Mouse (Mus musculus) gastrocnemius, postnatal 4 days (tissue): ENCODE data around the gene Fzd4. TPM values are rescaled to one million over a fixed set of nuclear protein-coding genes. Genes with fewer than 3 reads are reported as not detected.

Experiments used
- DNase-seq, 2 experiments: peaks; one replicate each; pipeline ENCODE4 v3.0.0; 2021 to 2022; ENCODE audit warnings: low spot score in 2 of 2, mixed read lengths in 2 of 2
- total RNA-seq, 2 experiments: library from RNA; stranded (reverse); gene quantifications; 2 replicates each; pipeline ENCODE4 v1.2.3; 2021

Gene Fzd4
- total RNA-seq, 2 experiments from 2014 or later, result 43.9 to 44.1 TPM

DNA sequence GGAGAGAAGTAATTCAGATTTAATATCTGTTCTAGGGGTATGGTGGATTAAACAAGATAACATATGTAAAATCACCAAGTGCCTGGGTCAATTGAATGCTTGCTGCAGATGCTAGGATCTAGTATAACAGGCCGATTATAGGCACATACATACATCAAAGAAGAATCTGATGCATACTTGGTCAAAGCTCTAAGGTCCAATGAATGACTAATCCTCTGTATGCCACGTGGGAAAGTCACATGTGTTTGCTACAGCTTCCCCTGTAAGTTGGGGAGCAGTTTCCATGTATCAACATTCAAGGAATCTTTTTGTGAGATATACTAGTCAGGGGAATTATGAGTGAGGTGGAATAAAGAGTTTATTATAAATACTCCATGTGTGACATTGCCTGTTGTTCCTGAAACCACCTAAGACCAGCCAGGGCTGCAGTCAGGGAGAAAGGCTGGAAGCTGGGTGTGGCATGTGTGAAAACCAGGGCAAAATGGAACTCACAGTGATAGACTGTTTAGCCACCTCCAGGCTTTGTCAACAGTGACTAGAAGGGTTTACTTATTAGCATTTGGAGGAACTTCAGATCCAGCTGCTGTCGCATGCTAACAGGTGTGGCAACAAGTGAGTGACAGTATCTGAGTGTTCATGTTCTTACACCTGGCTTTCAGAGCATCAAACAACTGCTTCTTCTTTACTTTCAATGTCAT lies 6.2 kb upstream of the Fzd4 start:
- DNase-seq, result no peak

DNA sequence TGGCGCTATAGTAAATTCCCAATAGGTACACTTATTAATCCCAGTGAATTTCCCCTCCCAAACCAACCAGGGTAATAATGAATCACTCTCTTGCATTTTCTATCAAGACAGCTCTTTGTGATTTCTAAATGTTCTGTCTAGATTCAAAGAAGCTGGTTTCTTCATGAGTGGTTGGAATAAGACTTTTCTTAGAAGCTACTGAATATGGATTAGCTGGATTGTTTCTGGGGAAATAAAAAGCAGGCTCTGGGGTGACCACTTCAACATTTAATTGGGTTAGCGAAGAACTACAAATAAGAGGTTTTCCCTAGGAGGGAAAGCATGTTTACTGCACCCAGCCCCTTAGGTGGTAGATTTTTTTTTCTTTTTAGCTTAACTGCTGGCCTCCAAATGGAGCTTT lies 3.4 kb upstream of the Fzd4 start:
- no peak for DNase-seq

DNA sequence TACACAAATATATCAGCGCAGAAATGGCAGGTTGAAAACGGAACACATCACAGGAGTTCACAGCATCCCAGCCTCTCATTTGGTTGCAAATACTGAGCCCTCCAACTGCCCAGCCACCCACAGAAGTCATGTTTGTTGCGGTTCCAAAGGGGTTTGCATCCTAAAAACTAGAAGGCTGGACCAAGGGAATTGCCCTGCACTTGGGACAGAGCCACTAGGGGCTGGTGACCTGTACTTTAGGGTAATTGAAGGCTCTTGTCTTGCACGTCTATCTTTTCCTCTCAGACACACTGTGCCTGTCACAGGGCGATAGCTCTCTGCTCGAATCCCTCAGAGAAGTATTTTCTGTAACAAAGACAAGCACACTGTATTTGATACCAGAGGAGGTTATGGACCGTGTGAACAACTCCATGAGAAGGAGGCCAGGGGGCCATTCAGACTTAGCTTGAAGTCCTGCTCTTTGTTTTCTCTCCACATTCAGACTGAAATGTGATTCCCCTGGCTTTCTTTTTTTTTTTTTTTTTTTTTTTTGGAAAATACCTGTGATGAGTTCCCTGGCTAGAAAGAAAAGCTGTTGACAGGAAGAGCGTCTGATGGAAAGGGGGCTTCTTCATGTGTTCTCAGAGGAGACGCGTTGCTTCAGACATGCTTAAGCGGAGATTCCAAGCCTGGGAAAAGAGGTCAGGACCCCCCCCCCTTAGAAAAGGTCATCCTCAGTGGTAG lies 2.9 kb upstream of the Fzd4 start:
- no peak for DNase-seq

DNA sequence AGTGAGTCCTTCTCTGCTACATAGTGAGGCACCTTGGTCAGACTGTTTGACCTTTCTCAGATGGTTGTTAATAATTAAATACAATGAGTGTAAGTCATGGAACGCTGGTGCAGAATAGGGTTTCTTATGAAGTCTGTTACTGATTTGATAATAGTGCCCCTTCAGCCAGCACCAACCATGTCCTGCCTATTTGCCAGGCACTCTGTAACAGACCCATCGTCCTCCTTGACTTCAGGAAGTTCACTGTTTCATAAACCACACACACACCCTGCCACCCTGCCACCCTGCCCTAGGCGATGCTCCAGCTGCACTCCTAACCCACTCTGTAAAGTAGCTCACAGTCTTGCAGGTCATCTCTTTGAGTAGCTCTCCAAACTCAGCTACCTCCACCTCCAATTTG lies 2.2 kb upstream of the Fzd4 start:
- DNase-seq, result no peak

DNA sequence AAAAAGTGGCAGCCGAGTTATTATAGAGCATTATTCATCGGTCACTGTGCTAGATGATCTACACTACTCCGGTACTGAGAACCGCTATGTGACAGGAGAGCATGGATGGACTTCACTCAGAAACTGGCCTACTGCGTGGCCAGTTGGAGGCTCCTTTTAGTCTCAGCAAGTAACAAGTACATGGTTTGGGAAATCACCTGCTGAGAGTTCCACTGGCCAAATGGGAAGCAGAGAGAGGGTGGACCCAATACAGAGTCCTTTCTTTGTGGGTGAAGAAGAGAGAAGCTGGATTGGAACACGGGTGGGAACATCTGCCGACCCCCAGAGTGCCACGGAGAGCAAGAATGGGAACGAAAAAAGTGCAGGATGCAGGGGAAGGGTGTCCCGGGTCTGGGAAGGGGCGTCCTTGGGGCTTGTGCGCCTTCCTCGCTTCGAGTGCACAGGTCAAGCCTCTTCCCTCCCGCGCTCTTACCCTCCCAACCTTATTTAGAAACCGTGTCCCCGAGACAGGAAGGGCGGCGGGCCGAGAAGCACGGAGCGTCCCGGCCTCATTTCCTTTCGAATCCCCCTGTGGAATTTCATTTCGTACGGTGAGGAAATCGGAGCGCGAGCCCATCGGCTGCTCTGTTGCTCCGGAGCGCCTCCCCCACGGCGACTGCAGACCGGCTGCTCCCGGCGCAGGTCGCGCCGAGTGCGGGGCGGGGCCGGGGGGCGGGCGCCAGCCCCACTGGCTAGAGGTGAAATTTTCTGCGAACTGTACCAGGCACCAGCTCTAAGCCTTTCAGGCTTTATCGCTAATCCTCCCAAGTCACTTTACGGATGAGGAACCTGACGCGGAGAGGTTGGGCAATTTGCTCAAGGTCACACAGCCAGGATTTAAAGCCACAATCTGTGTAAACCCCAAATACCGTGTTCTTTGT lies 842 bp upstream of the Fzd4 start:
- peak; percentile 47 to 73 for DNase-seq

DNA sequence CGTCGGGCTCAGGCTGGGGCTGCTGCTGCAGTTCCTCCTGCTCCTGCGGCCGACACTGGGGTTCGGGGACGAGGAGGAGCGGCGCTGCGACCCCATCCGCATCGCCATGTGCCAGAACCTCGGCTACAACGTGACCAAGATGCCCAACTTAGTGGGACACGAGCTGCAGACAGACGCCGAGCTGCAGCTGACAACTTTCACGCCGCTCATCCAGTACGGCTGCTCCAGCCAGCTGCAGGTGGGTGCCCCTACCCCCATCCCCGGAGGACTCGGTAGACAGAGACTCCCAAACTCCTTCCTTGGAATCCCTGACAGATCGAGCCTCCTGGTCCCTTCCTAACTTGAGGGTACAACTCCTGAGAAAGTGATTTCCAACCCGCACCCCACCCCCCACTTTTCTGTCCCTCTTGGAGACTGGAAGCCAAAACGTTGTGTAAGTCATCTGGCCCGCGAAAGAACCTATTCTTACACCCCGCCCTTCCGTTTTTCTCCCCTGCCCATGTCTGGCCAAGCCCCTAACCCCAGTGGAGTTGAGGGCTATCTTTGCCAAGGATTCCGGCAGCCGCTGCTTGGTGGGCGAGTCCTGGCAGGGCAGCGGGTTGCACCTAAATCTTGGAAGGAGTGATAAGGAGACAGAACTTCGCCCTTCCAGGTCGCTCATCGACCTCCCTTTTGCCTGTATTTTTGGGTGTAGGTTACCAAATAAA lies 732 bp downstream of the Fzd4 start:
- peak in 1 of 2 experiments; percentile 54 for DNase-seq

DNA sequence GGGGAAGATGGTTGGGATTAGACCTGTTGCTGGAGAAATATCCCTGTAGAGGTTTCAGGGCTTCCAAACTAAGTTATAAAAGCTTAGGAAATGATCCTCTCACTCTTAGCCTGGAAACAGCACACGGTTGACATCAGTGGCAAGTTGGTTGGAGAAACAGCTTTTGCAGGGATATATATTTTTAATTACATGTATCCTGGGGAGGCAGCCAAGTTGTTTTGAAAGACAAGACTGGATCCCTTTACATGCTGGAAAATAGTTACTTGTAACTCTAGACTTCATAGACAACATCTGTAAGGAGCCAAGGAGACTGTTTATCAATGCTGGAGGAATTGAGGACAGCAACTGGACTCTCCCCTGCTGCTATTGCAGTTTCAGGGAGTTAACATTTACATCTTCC lies 1.9 kb downstream of the Fzd4 start:
- no peak for DNase-seq

DNA sequence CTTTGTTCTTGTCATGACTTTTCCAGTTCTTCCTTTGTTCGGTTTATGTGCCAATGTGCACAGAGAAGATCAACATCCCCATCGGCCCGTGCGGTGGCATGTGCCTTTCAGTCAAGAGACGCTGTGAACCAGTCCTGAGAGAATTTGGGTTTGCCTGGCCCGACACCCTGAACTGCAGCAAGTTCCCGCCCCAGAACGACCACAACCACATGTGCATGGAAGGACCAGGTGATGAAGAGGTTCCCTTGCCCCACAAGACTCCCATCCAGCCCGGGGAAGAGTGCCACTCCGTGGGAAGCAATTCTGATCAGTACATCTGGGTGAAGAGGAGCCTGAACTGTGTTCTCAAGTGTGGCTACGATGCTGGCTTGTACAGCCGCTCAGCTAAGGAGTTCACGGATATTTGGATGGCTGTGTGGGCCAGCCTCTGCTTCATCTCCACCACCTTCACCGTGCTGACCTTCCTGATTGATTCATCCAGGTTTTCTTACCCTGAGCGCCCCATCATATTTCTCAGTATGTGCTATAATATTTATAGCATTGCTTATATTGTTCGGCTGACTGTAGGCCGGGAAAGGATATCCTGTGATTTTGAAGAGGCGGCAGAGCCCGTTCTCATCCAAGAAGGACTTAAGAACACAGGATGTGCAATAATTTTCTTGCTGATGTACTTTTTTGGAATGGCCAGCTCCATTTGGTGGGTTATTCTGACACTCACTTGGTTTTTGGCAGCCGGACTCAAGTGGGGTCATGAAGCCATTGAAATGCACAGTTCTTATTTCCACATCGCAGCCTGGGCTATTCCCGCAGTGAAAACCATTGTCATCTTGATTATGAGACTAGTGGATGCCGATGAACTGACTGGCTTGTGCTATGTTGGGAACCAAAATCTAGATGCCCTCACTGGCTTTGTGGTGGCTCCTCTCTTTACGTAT lies 3.1 kb downstream of the Fzd4 start:
- DNase-seq, result no peak

DNA sequence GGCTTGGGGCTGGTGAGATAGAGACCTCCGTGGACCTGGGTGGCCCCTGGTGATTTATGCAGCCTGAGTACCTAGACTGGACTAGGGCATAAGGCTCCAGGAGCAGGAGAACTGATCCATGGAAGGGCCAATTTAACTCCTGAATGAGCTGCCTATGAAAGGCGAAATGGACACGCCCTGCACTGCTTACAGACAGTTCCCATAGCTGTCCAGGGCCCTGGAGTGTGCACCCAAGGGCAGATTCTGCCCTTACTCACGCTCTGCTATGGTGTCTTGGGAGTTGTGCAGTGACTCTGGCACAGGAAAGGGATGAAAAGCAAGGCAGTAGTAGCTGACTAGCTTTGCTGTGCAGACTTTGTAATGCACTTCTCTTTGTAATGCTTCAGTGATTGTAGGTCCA lies 6.1 kb downstream of the Fzd4 start:
- DNase-seq, result no peak

DNA sequence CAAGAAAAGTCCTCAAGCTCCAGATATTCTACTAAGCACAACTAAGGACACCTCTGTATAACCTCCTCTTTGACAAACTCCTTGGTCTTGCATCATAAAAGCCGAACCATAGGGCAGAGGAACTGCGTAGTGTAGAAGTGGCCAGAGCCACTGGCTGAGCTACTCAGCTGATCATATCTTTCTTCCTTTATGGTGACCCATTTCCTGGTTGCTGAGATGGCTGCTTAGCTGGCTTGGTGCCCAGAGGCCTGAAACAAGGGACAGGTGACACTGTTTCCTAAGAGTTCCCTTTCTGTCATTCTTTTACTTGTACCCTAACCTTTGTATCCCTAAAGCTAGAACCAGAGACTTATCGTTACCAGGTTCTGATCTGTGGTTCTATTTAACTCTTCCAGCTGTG lies 7.2 kb downstream of the Fzd4 start:
- DNase-seq, result no peak

DNA sequence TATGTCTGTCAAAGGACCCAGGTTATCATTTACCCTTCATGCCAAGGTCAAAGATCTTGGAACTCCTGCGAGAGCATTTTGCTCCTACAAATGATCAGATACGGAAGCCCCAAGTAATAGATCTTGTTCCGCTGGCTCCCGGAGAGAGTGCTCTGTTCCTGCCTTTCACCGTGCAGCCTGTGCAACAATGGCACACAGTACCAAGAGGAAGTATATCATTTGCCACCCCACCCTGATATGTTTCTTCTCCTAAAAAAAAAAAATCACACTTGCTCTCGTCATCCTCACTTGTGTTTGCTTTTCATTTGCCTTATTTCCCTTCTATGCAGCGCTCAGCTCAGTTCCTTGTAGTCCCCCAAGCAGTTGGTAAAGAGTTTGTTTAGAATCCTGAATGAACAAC lies 7.9 kb downstream of the Fzd4 start:
- no peak for DNase-seq

DNA sequence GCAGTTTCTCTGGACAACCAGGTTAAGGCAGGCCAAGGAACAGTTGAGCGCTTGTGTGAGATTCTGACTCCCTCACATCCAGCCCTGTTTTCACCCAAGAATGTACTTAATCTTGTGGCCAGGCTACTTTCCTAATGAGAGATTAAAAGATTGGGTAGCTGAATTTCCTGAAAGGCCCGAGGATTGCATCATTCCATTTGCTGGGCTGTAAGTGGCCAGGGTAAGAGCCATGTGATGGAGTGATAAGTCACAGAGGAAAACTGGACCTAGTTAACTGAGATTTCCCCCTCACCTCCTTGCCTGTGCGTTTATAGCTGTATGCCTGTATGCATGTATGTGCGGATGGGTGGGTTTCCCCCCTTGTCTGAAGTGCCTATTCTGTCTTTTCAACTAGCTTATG lies 11.9 kb downstream of the Fzd4 start:
- no peak for DNase-seq

DNA sequence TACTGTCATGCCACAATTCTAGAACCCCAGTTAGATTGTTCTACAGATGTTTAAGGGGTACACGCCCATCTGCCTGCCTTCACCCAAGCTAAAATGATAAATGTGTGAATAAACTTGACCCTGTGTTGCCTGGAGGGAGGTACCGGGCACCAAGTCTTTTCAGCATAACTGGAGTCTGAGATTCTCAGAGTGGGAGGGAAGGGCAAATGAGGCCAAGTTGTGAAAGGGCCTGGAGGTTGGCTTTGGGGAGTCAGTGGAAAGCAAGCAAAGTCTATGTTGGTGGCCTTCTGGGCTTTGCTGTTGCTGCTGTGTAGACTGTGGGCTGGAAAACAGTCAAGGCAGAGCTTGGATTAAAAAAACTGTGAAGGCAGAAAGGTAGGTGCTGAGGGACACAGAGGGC lies 13.6 kb downstream of the Fzd4 start:
- DNase-seq, result no peak

DNA sequence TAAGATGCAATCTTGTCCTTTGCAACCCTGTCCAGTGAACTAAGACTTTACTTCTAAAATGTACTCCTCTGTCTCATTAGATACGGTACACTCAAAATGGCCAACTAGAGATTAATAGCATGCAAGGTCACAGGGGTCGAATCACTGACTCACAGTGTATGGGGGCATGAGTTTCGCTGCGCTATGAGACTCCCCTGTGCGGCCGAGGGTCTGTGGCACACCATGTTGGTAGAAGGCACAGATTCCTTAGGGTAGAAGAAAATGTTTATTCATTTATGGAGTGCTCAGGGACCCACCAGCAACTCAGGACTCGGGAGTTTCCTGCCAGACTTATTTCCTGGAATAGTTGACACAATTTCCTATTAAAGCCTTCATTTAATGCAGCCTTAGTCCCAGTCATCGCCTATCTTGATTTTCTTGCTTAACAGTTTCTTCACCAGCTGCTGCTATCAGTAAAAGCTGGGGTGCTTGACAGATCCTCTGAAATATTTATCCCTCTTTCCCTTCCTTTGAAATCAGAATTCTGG lies 14.0 kb downstream of the Fzd4 start:
- no peak for DNase-seq

DNA sequence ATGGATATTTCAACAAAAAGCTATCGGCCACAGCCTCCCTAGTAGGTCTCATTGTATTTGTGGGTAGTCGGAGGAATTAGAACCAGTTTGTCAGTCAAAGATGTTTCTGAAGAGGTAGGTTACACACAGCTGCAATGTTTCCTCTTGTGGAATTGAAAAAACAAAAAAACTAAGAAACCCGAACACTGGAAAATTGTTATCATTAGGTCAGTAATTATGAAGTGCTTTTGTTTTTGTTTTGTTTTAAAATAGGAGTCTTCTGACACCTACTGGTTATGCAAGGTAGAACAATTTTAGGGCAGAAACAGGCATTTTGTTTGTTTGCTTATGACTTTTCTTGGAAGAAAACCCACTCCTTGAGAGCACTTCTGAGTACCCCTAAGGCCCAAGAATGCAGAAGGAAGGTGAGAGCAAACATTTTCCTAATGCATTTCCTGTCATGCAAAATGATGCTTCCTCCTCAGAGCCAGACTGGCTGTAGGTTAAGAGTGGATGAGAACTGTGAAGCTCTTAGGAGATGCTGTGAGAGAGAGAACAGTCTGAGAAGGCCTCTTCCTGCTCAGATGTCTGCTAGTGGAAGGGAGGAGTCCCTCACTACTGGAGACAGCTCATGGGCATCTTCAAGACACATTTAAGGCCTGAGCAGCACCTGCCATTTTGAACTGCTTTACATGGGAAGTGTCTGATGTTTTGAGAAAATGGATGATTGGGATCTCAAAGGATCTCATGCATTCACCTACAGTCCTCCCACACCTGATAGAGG lies 14.9 kb downstream of the Fzd4 start:
- no peak for DNase-seq

DNA sequence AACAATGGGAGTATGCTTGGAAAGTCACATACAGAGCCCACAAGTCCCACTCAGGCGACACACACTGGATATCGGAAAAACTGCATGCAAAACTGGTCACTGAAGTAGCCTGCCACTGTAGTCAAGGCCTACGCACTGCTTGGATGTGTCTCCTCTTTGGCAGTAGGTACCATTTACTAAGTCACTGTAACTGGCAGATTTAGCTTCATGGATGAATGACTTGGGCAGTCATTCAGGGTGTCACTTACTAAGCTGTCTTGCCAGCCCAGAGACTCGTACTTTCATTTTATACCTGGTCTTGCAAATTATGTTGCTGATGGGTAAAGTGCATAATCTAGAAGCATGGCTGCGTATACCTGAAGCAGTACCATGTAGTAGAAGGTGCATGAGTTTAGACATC lies 17.1 kb downstream of the Fzd4 start:
- no peak for DNase-seq

DNA sequence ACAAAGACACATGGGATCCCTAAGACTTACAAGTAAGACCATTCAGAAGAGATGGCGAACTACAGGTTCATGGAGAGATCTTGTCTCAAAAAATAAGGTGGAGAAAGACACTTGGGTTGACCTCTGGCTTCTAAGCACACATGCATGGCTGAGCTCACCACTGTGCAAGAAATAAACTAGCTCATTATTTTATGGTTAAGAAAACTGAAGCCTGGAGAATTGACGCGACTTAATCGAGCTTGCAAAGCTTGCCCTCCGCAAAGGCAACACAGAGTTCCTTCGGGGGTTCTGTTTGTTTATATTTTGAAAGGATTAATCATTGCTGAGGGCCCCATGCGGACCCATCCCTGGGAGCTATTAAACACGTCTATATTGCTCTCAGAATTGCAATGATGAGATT lies 18.5 kb downstream of the Fzd4 start:
- no peak for DNase-seq

DNA sequence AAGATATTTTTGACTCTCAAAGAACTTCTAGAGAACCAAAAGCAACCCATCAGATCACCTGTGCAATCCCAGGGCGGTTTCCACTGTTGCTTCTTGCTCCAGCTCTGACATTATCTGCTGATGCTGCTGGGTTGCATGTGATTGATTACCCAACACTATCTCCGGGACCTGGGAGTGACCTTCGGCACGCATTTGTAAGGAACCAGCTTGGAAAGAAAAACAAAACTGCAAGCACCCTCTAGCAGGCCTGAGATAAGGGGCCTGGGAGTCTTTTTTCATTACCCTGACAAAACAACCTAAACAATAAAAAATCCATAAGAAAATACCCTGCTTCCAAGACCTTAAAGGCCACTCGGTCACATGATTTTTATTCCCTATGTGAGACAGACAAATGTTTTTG lies 19.0 kb downstream of the Fzd4 start:
- no peak for DNase-seq

DNA sequence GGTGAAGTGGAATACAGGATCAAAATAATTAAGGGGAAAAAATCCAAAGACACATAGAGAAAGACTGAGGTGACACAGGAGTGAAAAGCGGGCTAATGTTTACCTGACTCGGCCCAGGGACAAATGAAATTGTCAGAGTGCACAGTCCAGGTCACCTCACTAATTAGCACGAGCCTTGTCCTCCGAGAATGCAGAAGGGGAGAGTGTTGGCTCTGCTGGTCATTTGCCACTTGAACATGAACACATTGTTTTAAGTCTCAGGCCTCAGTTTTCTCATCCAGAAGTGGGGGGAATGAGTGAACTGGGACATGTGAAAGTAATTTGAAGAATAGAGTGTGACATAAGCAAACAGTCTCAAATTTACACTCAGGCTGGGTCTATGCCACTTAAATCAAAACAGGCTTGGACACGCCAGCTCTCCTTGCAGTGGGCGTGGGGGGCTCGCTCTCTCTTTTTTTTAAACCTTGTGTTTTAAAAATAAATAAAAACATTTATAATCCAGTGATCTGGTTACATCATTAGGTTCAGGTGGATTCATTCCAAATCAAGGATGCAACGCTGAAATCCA lies 19.6 kb downstream of the Fzd4 start:
- DNase-seq, result no peak
